Mouse (Mus musculus): ENCODE data around the gene Cnga4. TPM values are rescaled to one million over a fixed set of nuclear protein-coding genes. Genes with fewer than 3 reads are reported as not detected.
"Not testable (repeated sequence)": the region's sequence is repeated elsewhere in the genome, so short reads cannot be mapped to it uniquely, and the experiment has no call there.

The Cnga4 gene
- total RNA-seq, 2 experiments from 2014 or later, result not detected

- peak; percentile 77 for ATAC-seq (replicated peaks; ENCODE audit: low FRiP score, poor library complexity, severe bottlenecking)
These were observed 7.7 kb downstream of the Cnga4 start for GRCm38 (mm10) chr7:105411874-105412632.

- ATAC-seq (replicated peaks; ENCODE audit: low FRiP score, poor library complexity, severe bottlenecking), result no peak
These were observed 10.0 kb downstream of the Cnga4 start for GRCm38 (mm10) chr7:105414385-105414784.

DNA sequence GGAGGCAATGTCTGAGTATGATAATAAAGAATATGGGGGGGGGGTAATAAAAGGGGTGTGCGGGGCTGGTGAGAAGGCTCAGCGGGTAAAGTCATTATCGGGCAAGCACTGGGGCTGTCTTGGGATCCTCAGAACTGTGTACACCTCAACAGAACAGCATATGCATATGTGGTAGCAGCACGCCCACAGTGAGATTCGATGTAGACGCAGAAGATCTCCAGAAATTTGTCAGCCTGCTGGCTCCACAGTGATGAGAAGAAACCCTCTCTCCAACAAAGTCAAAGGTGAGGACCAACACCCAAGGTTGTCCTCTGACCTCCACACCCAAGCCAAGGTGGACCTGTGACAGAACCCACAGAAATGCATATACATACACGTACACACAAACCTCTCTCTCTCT, 12.2 kb downstream of the Cnga4 start:
- ATAC-seq (replicated peaks; ENCODE audit: low FRiP score, poor library complexity, severe bottlenecking), result no peak

GRCm38 (mm10) chr7:105418106-105418505, 13.7 kb downstream of the Cnga4 start:
- ATAC-seq (replicated peaks; ENCODE audit: low FRiP score, poor library complexity, severe bottlenecking), result no peak

DNA sequence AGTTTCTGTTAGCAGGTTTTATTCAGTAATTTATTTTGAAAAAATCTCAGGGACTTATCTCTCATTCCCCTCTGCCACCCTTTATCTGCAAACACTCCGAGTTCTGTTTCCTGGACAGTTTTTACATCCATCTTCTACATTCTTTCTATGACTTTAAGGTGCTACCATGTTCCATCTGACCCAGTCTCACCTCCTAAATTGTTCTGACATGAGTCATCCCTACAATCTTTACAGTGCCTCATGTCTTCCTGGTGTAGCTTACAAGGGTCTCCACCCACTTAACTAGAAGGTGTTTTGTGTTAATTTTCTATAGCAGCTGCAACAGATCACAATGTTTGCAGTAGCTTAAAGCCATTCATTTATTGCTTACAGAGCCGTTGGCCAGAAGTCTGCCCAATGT, 16.5 kb downstream of the Cnga4 start:
- no peak for ATAC-seq (replicated peaks; ENCODE audit: low FRiP score, poor library complexity, severe bottlenecking)

DNA sequence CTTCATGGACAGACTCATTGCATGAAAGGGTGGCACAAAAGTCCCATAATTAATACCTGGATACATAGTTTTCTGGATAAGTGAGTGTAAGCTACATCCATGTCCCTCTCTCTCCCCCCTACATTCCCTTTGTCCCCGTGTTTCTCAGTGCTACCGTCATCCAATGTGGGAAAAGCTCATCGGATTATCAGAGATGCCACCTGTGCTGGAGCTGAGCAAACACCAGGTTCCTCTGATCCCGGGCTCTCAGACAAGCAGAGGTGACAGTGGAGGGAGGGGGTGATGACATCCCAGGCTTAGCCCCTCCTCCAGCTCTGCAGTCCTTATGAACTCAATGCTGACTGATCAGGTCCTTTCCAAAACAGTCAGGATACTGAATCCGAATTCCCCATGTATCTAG, 20.0 kb downstream of the Cnga4 start:
- no peak for ATAC-seq (replicated peaks; ENCODE audit: low FRiP score, poor library complexity, severe bottlenecking)

DNA sequence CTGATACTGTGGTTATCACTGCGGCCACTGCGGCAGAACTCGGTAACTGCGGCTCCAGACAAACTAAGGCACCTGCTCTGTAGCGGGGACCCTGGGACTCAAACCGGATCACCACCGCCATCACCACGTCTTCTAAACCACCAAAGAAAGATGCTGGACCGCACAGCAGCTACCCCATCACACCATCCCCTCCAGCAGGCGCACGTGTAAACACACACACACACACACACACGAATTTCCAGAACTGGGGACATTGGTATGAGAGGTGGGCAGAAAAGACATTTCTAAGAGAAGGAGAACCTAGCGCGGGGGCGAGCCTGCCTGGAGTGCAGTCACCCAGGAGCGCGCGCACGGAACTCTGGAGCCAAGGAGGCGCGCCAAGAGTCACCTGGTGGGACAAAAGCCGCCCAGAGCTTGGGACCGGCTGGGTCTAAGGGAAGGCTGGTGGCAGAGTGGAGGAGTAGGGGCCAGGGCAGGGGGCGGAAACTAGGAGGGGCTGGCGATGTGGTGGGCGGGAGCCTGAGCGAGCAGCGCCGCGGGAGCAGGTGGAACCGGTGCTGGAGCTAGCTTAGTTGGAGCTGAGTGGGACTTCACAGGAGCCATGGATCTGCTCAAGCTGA, 21.2 kb downstream of the Cnga4 start, which contains the start of gene Cckbr:
Gene Cckbr (plus strand): TSS at position 308 of the 620 bp plus-strand sequence.
- ATAC-seq (replicated peaks; ENCODE audit: low FRiP score, poor library complexity, severe bottlenecking), result no peak

- no peak for ATAC-seq (replicated peaks; ENCODE audit: low FRiP score, poor library complexity, severe bottlenecking)
These were observed 21.7 kb downstream of the Cnga4 start for GRCm38 (mm10) chr7:105426051-105426450.

- no peak for ATAC-seq (replicated peaks; ENCODE audit: low FRiP score, poor library complexity, severe bottlenecking)
These were observed 27.7 kb downstream of the Cnga4 start for GRCm38 (mm10) chr7:105432058-105432457.

GRCm38 (mm10) chr7:105433859-105434258, 29.5 kb downstream of the Cnga4 start:
- no peak for ATAC-seq (replicated peaks; ENCODE audit: low FRiP score, poor library complexity, severe bottlenecking)

DNA sequence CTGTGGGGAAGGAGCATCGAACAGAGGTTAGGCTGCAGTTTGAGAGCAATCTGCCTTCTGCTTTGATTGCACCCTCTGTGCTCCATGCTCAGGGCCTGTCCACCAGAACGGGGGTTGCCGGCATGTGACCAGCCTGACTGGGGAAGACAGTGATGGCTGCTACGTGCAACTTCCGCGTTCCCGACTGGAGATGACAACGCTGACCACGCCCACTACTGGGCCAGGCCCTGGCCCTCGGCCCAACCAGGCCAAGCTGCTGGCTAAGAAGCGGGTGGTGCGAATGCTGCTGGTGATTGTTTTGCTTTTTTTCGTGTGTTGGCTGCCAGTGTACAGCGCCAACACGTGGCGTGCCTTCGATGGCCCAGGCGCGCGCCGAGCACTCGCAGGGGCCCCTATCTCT, 30.4 kb downstream of the Cnga4 start:
- no peak for ATAC-seq (replicated peaks; ENCODE audit: low FRiP score, poor library complexity, severe bottlenecking)

- ATAC-seq (replicated peaks; ENCODE audit: low FRiP score, poor library complexity, severe bottlenecking), result no peak
These were observed 33.8 kb downstream of the Cnga4 start for GRCm38 (mm10) chr7:105437979-105438772.

DNA sequence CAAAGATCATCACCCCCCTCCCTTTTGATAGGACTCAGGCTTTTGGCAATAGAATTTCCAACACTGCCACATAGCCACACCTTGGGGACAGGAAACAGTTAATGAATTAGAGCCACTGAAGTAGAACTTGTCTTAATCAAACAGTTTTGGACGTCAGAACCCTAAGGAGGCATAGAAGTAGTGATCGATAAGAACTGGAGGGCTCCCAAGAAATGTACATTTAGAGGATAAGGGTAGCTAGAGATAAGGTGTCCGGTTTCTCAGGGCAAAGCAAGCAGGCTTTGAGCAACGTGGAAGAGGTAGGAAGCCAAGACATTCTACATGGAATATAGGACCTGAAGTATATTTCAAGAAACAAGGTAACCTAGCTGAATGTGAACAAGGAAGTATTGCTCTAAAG, 37.1 kb downstream of the Cnga4 start:
- no peak for ATAC-seq (replicated peaks; ENCODE audit: low FRiP score, poor library complexity, severe bottlenecking)

GRCm38 (mm10) chr7:105445076-105445475, 40.7 kb downstream of the Cnga4 start:
- no peak for ATAC-seq (replicated peaks; ENCODE audit: low FRiP score, poor library complexity, severe bottlenecking)

DNA sequence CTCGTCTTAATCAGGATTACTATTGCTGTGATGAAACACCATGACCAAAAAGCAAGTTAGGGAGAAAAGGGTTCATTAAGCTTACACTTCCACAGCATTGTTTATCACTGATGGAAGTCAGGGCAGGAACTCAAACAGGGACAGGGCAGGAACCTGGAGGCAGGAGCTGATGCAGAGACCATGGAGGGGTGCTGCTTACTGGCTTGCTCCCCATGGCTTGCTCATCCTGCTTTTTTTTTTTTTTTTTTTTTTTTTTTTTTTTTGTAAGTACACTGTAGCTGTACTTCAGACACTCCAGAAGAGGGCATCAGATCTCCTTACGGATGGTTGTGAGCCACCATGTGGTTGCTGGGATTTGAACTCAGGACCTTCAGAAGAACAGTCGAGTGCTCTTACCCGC, 49.0 kb downstream of the Cnga4 start:
- not testable (repeated sequence) for ATAC-seq (replicated peaks; ENCODE audit: low FRiP score, poor library complexity, severe bottlenecking)

Other genes starting within 250 kb of the Cnga4 start
- not detected in 2 replicates for gene Olfr684, start 240.9 kb upstream of the Cnga4 start, total RNA-seq (2015; ENCODE audit: low replicate concordance)
- 0.09 TPM in 1 of 2 replicates, not detected in the other for gene Olfr684, start 240.9 kb upstream of the Cnga4 start, total RNA-seq (2017; ENCODE audit: low replicate concordance)
- not detected in 2 replicates for gene Olfr685, start 218.6 kb upstream of the Cnga4 start, total RNA-seq (2015; ENCODE audit: low replicate concordance)
- not detected in 2 replicates for gene Olfr685, start 218.6 kb upstream of the Cnga4 start, total RNA-seq (2017; ENCODE audit: low replicate concordance)
- gene Olfr686, start 197.1 kb upstream of the Cnga4 start, total RNA-seq (2015; ENCODE audit: low replicate concordance), result not detected in 2 replicates
- gene Olfr686, start 197.1 kb upstream of the Cnga4 start, total RNA-seq (2017; ENCODE audit: low replicate concordance), result not detected in 2 replicates
- gene Olfr688, start 116.5 kb upstream of the Cnga4 start, total RNA-seq (2015; ENCODE audit: low replicate concordance), result not detected in 2 replicates
- gene Olfr688, start 116.5 kb upstream of the Cnga4 start, total RNA-seq (2017; ENCODE audit: low replicate concordance), result not detected in 2 replicates
- gene Olfr689, start 93.4 kb upstream of the Cnga4 start, total RNA-seq (2015; ENCODE audit: low replicate concordance), result not detected in 2 replicates
- not detected in 2 replicates for gene Olfr689, start 93.4 kb upstream of the Cnga4 start, total RNA-seq (2017; ENCODE audit: low replicate concordance)
- not detected in 2 replicates for gene Olfr690, start 70.5 kb upstream of the Cnga4 start, total RNA-seq (2015; ENCODE audit: low replicate concordance)
- not detected in 2 replicates for gene Olfr690, start 70.5 kb upstream of the Cnga4 start, total RNA-seq (2017; ENCODE audit: low replicate concordance)
- gene Olfr691, start 62.3 kb upstream of the Cnga4 start, total RNA-seq (2015; ENCODE audit: low replicate concordance), result not detected in 2 replicates
- not detected in 2 replicates for gene Olfr691, start 62.3 kb upstream of the Cnga4 start, total RNA-seq (2017; ENCODE audit: low replicate concordance)
- not detected in 2 replicates for gene Olfr692, start 36.3 kb upstream of the Cnga4 start, total RNA-seq (2015; ENCODE audit: low replicate concordance)
- gene Olfr692, start 36.3 kb upstream of the Cnga4 start, total RNA-seq (2017; ENCODE audit: low replicate concordance), result not detected in 2 replicates
- not detected in 2 replicates for gene Gm5901, start 29.5 kb upstream of the Cnga4 start, total RNA-seq (2015; ENCODE audit: low replicate concordance)
- gene Gm5901, start 29.5 kb upstream of the Cnga4 start, total RNA-seq (2017; ENCODE audit: low replicate concordance), result not detected in 2 replicates
- gene Fam160a2, start 4.5 kb upstream of the Cnga4 start, total RNA-seq (2015; ENCODE audit: low replicate concordance), result 15.3 and 23.4 TPM in 2 replicates
- gene Fam160a2, start 4.5 kb upstream of the Cnga4 start, total RNA-seq (2017; ENCODE audit: low replicate concordance), result 7.8 and 9.8 TPM in 2 replicates
- gene Cckbr, start 21.2 kb downstream of the Cnga4 start, total RNA-seq (2015; ENCODE audit: low replicate concordance), result not detected in 2 replicates
- gene Cckbr, start 21.2 kb downstream of the Cnga4 start, total RNA-seq (2017; ENCODE audit: low replicate concordance), result not detected in 2 replicates
- not detected in 2 replicates for gene Cavin3, start 77.7 kb downstream of the Cnga4 start, total RNA-seq (2015; ENCODE audit: low replicate concordance)
- not detected in 2 replicates for gene Cavin3, start 77.7 kb downstream of the Cnga4 start, total RNA-seq (2017; ENCODE audit: low replicate concordance)
- gene Smpd1, start 149.8 kb downstream of the Cnga4 start, total RNA-seq (2015; ENCODE audit: low replicate concordance), result 8.6 and 11.7 TPM in 2 replicates
- 2.0 and 4.4 TPM in 2 replicates for gene Smpd1, start 149.8 kb downstream of the Cnga4 start, total RNA-seq (2017; ENCODE audit: low replicate concordance)
- gene Apbb1, start 177.1 kb downstream of the Cnga4 start, total RNA-seq (2015; ENCODE audit: low replicate concordance), result not detected in 2 replicates
- gene Apbb1, start 177.1 kb downstream of the Cnga4 start, total RNA-seq (2017; ENCODE audit: low replicate concordance), result 4.3 and 8.3 TPM in 2 replicates
- gene Hpx, start 195.6 kb downstream of the Cnga4 start, total RNA-seq (2015; ENCODE audit: low replicate concordance), result not detected in 2 replicates
- not detected in 2 replicates for gene Hpx, start 195.6 kb downstream of the Cnga4 start, total RNA-seq (2017; ENCODE audit: low replicate concordance)
- 3.3 and 8.8 TPM in 2 replicates for gene Trim3, start 229.0 kb downstream of the Cnga4 start, total RNA-seq (2015; ENCODE audit: low replicate concordance)
- gene Trim3, start 229.0 kb downstream of the Cnga4 start, total RNA-seq (2017; ENCODE audit: low replicate concordance), result 2.6 TPM in 1 of 2 replicates, not detected in the other
- gene Timm10b, start 235.5 kb downstream of the Cnga4 start, total RNA-seq (2015; ENCODE audit: low replicate concordance), result 5.4 and 13.2 TPM in 2 replicates
- 7.4 and 32.9 TPM in 2 replicates for gene Timm10b, start 235.5 kb downstream of the Cnga4 start, total RNA-seq (2017; ENCODE audit: low replicate concordance)
- gene Arfip2, start 235.8 kb downstream of the Cnga4 start, total RNA-seq (2015; ENCODE audit: low replicate concordance), result 0.19 and 2.9 TPM in 2 replicates
- gene Arfip2, start 235.8 kb downstream of the Cnga4 start, total RNA-seq (2017; ENCODE audit: low replicate concordance), result 3.1 and 8.9 TPM in 2 replicates
- 3.1 and 9.2 TPM in 2 replicates for gene Gm45799, start 236.0 kb downstream of the Cnga4 start, total RNA-seq (2015; ENCODE audit: low replicate concordance)
- 0.42 and 5.0 TPM in 2 replicates for gene Gm45799, start 236.0 kb downstream of the Cnga4 start, total RNA-seq (2017; ENCODE audit: low replicate concordance)
- gene Dnhd1, start 246.3 kb downstream of the Cnga4 start, total RNA-seq (2015; ENCODE audit: low replicate concordance), result not detected in 2 replicates
- gene Dnhd1, start 246.3 kb downstream of the Cnga4 start, total RNA-seq (2017; ENCODE audit: low replicate concordance), result under 0.01 and 0.14 TPM in 2 replicates

Measured in erythroblast, adult 5-6 weeks (primary cell).